Mouse (Mus musculus): ENCODE results near the gene 5330417C22Rik.

GRCm38 (mm10) chr3:108574018-108574417 lies 37.7 kb upstream of the 5330417C22Rik start:
- TF ChIP-seq CTCF (IDR thresholded peaks at IDR 0.05; ENCODE audit: insufficient read depth, low read length) (no peak), POLR2A (IDR thresholded peaks at IDR 0.05; ENCODE audit: borderline replicate concordance, extremely low read depth, low read depth, low read length) (no peak)

Data from lung, adult 2 months (tissue).